13 mouse cellular contexts compared by ENCODE assay signal in genomic region chr4:109412233-109412632, GRCm38 (mm10).
"Had no signal": no experiment of that assay in that cellular context is flagged by ENCODE, and none has a peak within 500 bp of the region (broad histone marks: within the 10 kb centered on the region; RNA-seq: fewer than 3 reads in every experiment).

No protein-coding gene starts in this region.

- H3K4me2 ChIP-seq: neural tube, embryonic 15.5 days had no signal

- H3K9ac ChIP-seq: neural tube, embryonic 15.5 days had no signal

- H3K9me3 ChIP-seq: limb, embryonic 10.5 days; neural tube, embryonic 15.5 days had no signal

- H3K4me3 ChIP-seq: limb, embryonic 10.5 days; myocyte; neural tube, embryonic 15.5 days had no signal

- H3K27me3 ChIP-seq: neural tube, embryonic 15.5 days had no signal

- ATAC-seq: lung, postnatal 0 days had no signal

- H3K36me3 ChIP-seq: limb, embryonic 10.5 days; neural tube, embryonic 15.5 days had no signal

- H3K27ac ChIP-seq: limb, embryonic 10.5 days; neural tube, embryonic 15.5 days had no signal

- DNase-seq: kidney, adult 18-20 months; kidney, postnatal 10 days; lung, adult 2 months; lung, postnatal 36 days; midbrain, embryonic 14.5 days; right cerebral cortex, adult 18-20 months; right cerebral cortex, postnatal 25 days; thymus, adult 18-20 months; thymus, postnatal 14 days had no signal
